ENCODE assay signal across 9 mouse cellular contexts in the genomic region with DNA sequence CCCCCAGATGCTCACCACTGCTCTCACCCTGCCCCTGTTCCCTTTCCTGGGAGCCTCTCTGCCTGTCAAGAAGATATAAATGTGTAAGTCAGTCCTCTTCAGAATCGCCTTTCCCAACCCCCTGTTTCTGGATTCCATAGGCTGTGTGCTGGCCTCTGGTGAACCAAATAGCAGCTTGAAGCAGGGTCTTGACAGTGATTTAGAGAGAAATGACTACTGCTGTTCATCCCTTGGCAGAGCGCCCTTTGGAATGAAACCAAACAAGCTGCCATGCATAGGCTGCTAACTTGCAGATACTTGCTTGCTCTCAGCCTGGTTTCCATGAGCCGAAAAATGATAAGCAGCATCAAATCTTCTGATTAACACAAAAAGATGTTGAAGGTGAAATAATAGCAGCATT.
A peak's percentile ranks its signal among the peaks of the same experiment; 100 is the strongest.
DNase-seq lines count a peak whose midpoint lies in the region; ATAC-seq and TF ChIP-seq lines count a peak whose summit lies in the region.
"Had no signal": no experiment of that assay in that cellular context is flagged by ENCODE, and none has a peak within 500 bp of the region (broad histone marks: within the 10 kb centered on the region; RNA-seq: fewer than 3 reads in every experiment).

No protein-coding gene starts in this region.

- peak; percentile 42; the same call in 1 of the 2 replicates for ATAC-seq in lung, embryonic 15.5 days (ENCODE audit: borderline replicate concordance, extremely low read depth, low FRiP score, low TSS enrichment)
- peak; percentile 76 for ATAC-seq in forebrain, postnatal 0 days
- ATAC-seq in stomach, embryonic 16.5 days (ENCODE audit: insufficient read depth, low FRiP score) = peak; percentile 29; the same call in 1 of the 2 replicates
- no peak for ATAC-seq in megakaryocyte-erythroid progenitor cell, adult 5-6 weeks (replicated peaks; ENCODE audit: low FRiP score, low TSS enrichment, poor library complexity, severe bottlenecking)

- H3K36me3 ChIP-seq in lung, embryonic 15.5 days = no peaks in the 10 kb centered on the region
- H3K36me3 ChIP-seq in forebrain, postnatal 0 days (ENCODE audit: insufficient read depth) = no peaks in the 10 kb centered on the region
- H3K36me3 ChIP-seq in stomach, embryonic 16.5 days (ENCODE audit: control insufficient read depth, insufficient read depth, low read length) = no peaks in the 10 kb centered on the region

- H3K4me3 ChIP-seq in lung, embryonic 15.5 days = no peak overlapping the region
- no peak overlapping the region for H3K4me3 ChIP-seq in forebrain, postnatal 0 days (ENCODE audit: low read depth, low read length)
- no peak overlapping the region for H3K4me3 ChIP-seq in stomach, embryonic 16.5 days (replicated peaks; ENCODE audit: low read length)
- H3K4me3 ChIP-seq: megakaryocyte, embryonic 14.5 days had no signal

- TF ChIP-seq CTCF in brain, embryonic 14.5 days (IDR thresholded peaks at IDR 0.05; ENCODE audit: borderline replicate concordance, extremely low read depth, insufficient read depth, insufficient read length) = no peak
- TF ChIP-seq CTCF in forebrain, postnatal 0 days (IDR thresholded peaks at IDR 0.05; ENCODE audit: low read depth) = no peak

- H3K4me2 ChIP-seq in lung, embryonic 15.5 days = no peak overlapping the region
- no peak overlapping the region for H3K4me2 ChIP-seq in forebrain, postnatal 0 days (ENCODE audit: low read depth)
- H3K4me2 ChIP-seq in stomach, embryonic 16.5 days (ENCODE audit: low read depth, low read length) = no peak overlapping the region

- intact Hi-C loops in gastrocnemius, postnatal 14 days (cut with DNase I; ENCODE audit: low total_unique reads) = no loop called here

- H3K9me3 ChIP-seq in lung, embryonic 15.5 days = no peaks in the 10 kb centered on the region
- no peaks in the 10 kb centered on the region for H3K9me3 ChIP-seq in forebrain, postnatal 0 days (ENCODE audit: low read length)
- H3K9me3 ChIP-seq in stomach, embryonic 16.5 days (replicated peaks; ENCODE audit: control insufficient read depth, low read length) = no peaks in the 10 kb centered on the region
- H3K9me3 ChIP-seq: megakaryocyte, embryonic 14.5 days had no signal

- 31% methylated on average over 3 of the region's 3 CpGs for WGBS in lung, embryonic 15.5 days
- WGBS in forebrain, postnatal 0 days = 49% methylated on average over 3 of the region's 3 CpGs
- 29% methylated on average over 3 of the region's 3 CpGs for WGBS in stomach, embryonic 16.5 days

- no peaks in the 10 kb centered on the region for H3K27me3 ChIP-seq in lung, embryonic 15.5 days
- H3K27me3 ChIP-seq in forebrain, postnatal 0 days (ENCODE audit: insufficient read depth, low read length) = no peaks in the 10 kb centered on the region
- H3K27me3 ChIP-seq in stomach, embryonic 16.5 days (ENCODE audit: control insufficient read depth, insufficient read depth, low read length) = no peaks in the 10 kb centered on the region
- H3K27me3 ChIP-seq: megakaryocyte, embryonic 14.5 days had no signal

- TF ChIP-seq POLR2A in brain, embryonic 14.5 days (IDR thresholded peaks at IDR 0.05; ENCODE audit: borderline replicate concordance, extremely low read depth, insufficient read depth, insufficient read length, poor library complexity, severe bottlenecking) = no peak

- H3K9ac ChIP-seq in lung, embryonic 15.5 days = no peak overlapping the region
- no peak overlapping the region for H3K9ac ChIP-seq in forebrain, postnatal 0 days
- H3K9ac ChIP-seq in stomach, embryonic 16.5 days (ENCODE audit: low read length) = no peak overlapping the region

- H3K27ac ChIP-seq in lung, embryonic 15.5 days = no peak overlapping the region
- no peak overlapping the region for H3K27ac ChIP-seq in forebrain, postnatal 0 days (ENCODE audit: low read depth, low read length)
- no peak overlapping the region for H3K27ac ChIP-seq in stomach, embryonic 16.5 days (ENCODE audit: low read length)

- peaks cover 7% of the 10 kb centered on the region; the same call in 1 of the 2 replicates for H3K4me1 ChIP-seq in lung, embryonic 15.5 days
- no peaks in the 10 kb centered on the region for H3K4me1 ChIP-seq in forebrain, postnatal 0 days (ENCODE audit: insufficient read depth)
- H3K4me1 ChIP-seq in stomach, embryonic 16.5 days (ENCODE audit: control insufficient read depth, insufficient read depth, low read length) = 0 out of 2 replicates have a peak, but pooled peaks cover 9% of the 10 kb centered on the region
- H3K4me1 ChIP-seq: megakaryocyte, embryonic 14.5 days had no signal

- no peak for DNase-seq in lung, adult 18-20 months
- peak; percentile 92 for DNase-seq in brain, embryonic 14.5 days (ENCODE audit: low read depth)
- DNase-seq in forebrain, postnatal 0 days = peak; percentile 82
- peak; percentile 55 to 64 for DNase-seq in layer of hippocampus, postnatal 36 days
- DNase-seq in gastrocnemius, postnatal 14 days = no peak

Comparison
In these comparisons a context has a peak if more than half of its experiments do, and no peak if none do; other contexts are left out.
1. DNase-seq: peak in brain, embryonic 14.5 days (single experiment), forebrain, postnatal 0 days (single experiment) and layer of hippocampus, postnatal 36 days (2 of 2); none in lung, adult 18-20 months (0 of 2) and gastrocnemius, postnatal 14 days (single experiment).